Mouse (Mus musculus): Measurements from ENCODE around the gene Ero1l.

The Ero1l gene

GRCm38 (mm10) chr14:45304389-45304788 is 14.2 kb downstream of the Ero1l start:
- DNase-seq: no peak

GRCm38 (mm10) chr14:45303939-45304338 is 14.6 kb downstream of the Ero1l start:
- DNase-seq: peak; percentile 13

GRCm38 (mm10) chr14:45291608-45292007 is 27.0 kb downstream of the Ero1l start:
- DNase-seq: peak; percentile 88

GRCm38 (mm10) chr14:45282066-45282465 is 36.5 kb downstream of the Ero1l start:
- no peak for DNase-seq

GRCm38 (mm10) chr14:45275816-45276215 is 42.8 kb downstream of the Ero1l start:
- DNase-seq: no peak

GRCm38 (mm10) chr14:45263831-45264592 is 54.6 kb downstream of the Ero1l start:
- DNase-seq: no peak

GRCm38 (mm10) chr14:45251548-45252076 is 67.0 kb downstream of the Ero1l start:
- no peak for DNase-seq

- DNase-seq: no peak
Observed at GRCm38 (mm10) chr14:45241613-45242012, 77.0 kb downstream of the Ero1l start.

- DNase-seq: no peak
Observed at GRCm38 (mm10) chr14:45239042-45239441, 79.5 kb downstream of the Ero1l start.
